Mouse (Mus musculus): ENCODE data around the gene Tmem203. TPM values are rescaled to one million over a fixed set of nuclear protein-coding genes. Genes with fewer than 3 reads are reported as not detected.

Gene Tmem203
- polyA plus RNA-seq, 1 experiment from 2014 or later, result 13.3 TPM

GRCm38 (mm10) chr2:25221331-25221772 lies 33.9 kb upstream of the Tmem203 start:
- H3K27ac ChIP-seq (replicated peaks; ENCODE audit: low read depth, low read length), result no peak overlapping the region
- no peaks in the 10 kb centered on the region for H3K27me3 ChIP-seq (ENCODE audit: control insufficient read depth, insufficient read depth, low read length)
- peaks cover 2% of the 10 kb centered on the region; the same call in 1 of the 2 replicates for H3K4me1 ChIP-seq (ENCODE audit: control insufficient read depth, insufficient read depth, low read length)
- WGBS, result 64% methylated on average over 5 of the region's 5 CpGs
- no peak overlapping the region for H3K9ac ChIP-seq (replicated peaks; ENCODE audit: low read length)
- no peaks in the 10 kb centered on the region for H3K9me3 ChIP-seq (replicated peaks; ENCODE audit: control insufficient read depth, low read length)
- DNase-seq (ENCODE audit: low spot score), result no peak
- H3K4me2 ChIP-seq (ENCODE audit: low read depth, low read length), result no peak overlapping the region
- H3K36me3 ChIP-seq (replicated peaks; ENCODE audit: control insufficient read depth, insufficient read depth, low read depth, low read length), result no peaks in the 10 kb centered on the region
- no peak for ATAC-seq (replicated peaks; ENCODE audit: insufficient number of reproducible peaks, low FRiP score, low TSS enrichment, low read depth)
- H3K4me3 ChIP-seq (ENCODE audit: low read depth, low read length), result no peak overlapping the region

GRCm38 (mm10) chr2:25223681-25224491 lies 31.4 kb upstream of the Tmem203 start:
- ATAC-seq (replicated peaks; ENCODE audit: insufficient number of reproducible peaks, low FRiP score, low TSS enrichment, low read depth), result peak; percentile 24
- Histone ChIP-seq H3K9me3 (replicated peaks; ENCODE audit: control insufficient read depth, low read length) (no peaks in the 10 kb centered on the region), H3K9ac (replicated peaks; ENCODE audit: low read length) (peak overlapping the region; percentile 75), H3K27ac (replicated peaks; ENCODE audit: low read depth, low read length) (peak overlapping the region; percentile 85), H3K36me3 (replicated peaks; ENCODE audit: control insufficient read depth, insufficient read depth, low read depth, low read length) (no peaks in the 10 kb centered on the region), H3K4me2 (ENCODE audit: low read depth, low read length) (peak overlapping the region; percentile 87), H3K4me3 (ENCODE audit: low read depth, low read length) (peak overlapping the region; percentile 78), H3K27me3 (ENCODE audit: control insufficient read depth, insufficient read depth, low read length) (no peaks in the 10 kb centered on the region), H3K4me1 (ENCODE audit: control insufficient read depth, insufficient read depth, low read length) (peaks cover 2% of the 10 kb centered on the region; the same call in 1 of the 2 replicates)
- under 1% methylated on average over 46 of the region's 53 CpGs for WGBS
- DNase-seq (ENCODE audit: low spot score), result peak; percentile 65

- DNase-seq (ENCODE audit: low spot score) (no peak), ATAC-seq (replicated peaks; ENCODE audit: insufficient number of reproducible peaks, low FRiP score, low TSS enrichment, low read depth) (no peak)
- no peaks in the 10 kb centered on the region for H3K9me3 ChIP-seq (replicated peaks; ENCODE audit: control insufficient read depth, low read length)
- H3K4me3 ChIP-seq (ENCODE audit: low read depth, low read length), result peak within 1 kb of the TSS; percentile 78
- no peaks in the 10 kb centered on the region for H3K27me3 ChIP-seq (ENCODE audit: control insufficient read depth, insufficient read depth, low read length)
- peaks cover 2% of the 10 kb centered on the region; the same call in 1 of the 2 replicates for H3K4me1 ChIP-seq (ENCODE audit: control insufficient read depth, insufficient read depth, low read length)
- H3K36me3 ChIP-seq (replicated peaks; ENCODE audit: control insufficient read depth, insufficient read depth, low read depth, low read length), result no peaks in the 10 kb centered on the region
- peak within 1 kb of the TSS; percentile 97 for H3K27ac ChIP-seq (replicated peaks; ENCODE audit: low read depth, low read length)
- 0% methylated on average over 17 of the region's 17 CpGs for WGBS
- peak within 1 kb of the TSS; percentile 75 for H3K9ac ChIP-seq (replicated peaks; ENCODE audit: low read length)
- H3K4me2 ChIP-seq (ENCODE audit: low read depth, low read length), result peak within 1 kb of the TSS; percentile 87
These were observed 30.8 kb upstream of the Tmem203 start, which contains the start of gene Tubb4b for GRCm38 (mm10) chr2:25224492-25224765. TSS of gene Tubb4b (minus strand) at chr2:25224702.

GRCm38 (mm10) chr2:25224766-25225752 lies 30.2 kb upstream of the Tmem203 start:
- 2% methylated on average over 39 of the region's 41 CpGs for WGBS
- H3K36me3 ChIP-seq (replicated peaks; ENCODE audit: control insufficient read depth, insufficient read depth, low read depth, low read length), result no peaks in the 10 kb centered on the region
- H3K4me1 ChIP-seq (ENCODE audit: control insufficient read depth, insufficient read depth, low read length), result peaks cover 2% of the 10 kb centered on the region; the same call in 1 of the 2 replicates
- H3K27ac ChIP-seq (replicated peaks; ENCODE audit: low read depth, low read length), result peak overlapping the region; percentile 97
- ATAC-seq (replicated peaks; ENCODE audit: insufficient number of reproducible peaks, low FRiP score, low TSS enrichment, low read depth), result peak; percentile 97
- H3K9ac ChIP-seq (replicated peaks; ENCODE audit: low read length), result peak overlapping the region; percentile 67
- peak overlapping the region; percentile 51 for H3K4me3 ChIP-seq (ENCODE audit: low read depth, low read length)
- peak overlapping the region; percentile 60 for H3K4me2 ChIP-seq (ENCODE audit: low read depth, low read length)
- no peaks in the 10 kb centered on the region for H3K27me3 ChIP-seq (ENCODE audit: control insufficient read depth, insufficient read depth, low read length)
- no peaks in the 10 kb centered on the region for H3K9me3 ChIP-seq (replicated peaks; ENCODE audit: control insufficient read depth, low read length)
- DNase-seq (ENCODE audit: low spot score), result peak; percentile 99

- Histone ChIP-seq H3K4me1 (ENCODE audit: control insufficient read depth, insufficient read depth, low read length) (peaks cover 2% of the 10 kb centered on the region; the same call in 1 of the 2 replicates), H3K27ac (replicated peaks; ENCODE audit: low read depth, low read length) (peak overlapping the region; percentile 97; the same call in 1 of the 2 replicates), H3K36me3 (replicated peaks; ENCODE audit: control insufficient read depth, insufficient read depth, low read depth, low read length) (no peaks in the 10 kb centered on the region), H3K9ac (replicated peaks; ENCODE audit: low read length) (no peak overlapping the region; the same call in 1 of the 2 replicates), H3K9me3 (replicated peaks; ENCODE audit: control insufficient read depth, low read length) (no peaks in the 10 kb centered on the region), H3K4me3 (ENCODE audit: low read depth, low read length) (no peak overlapping the region), H3K4me2 (ENCODE audit: low read depth, low read length) (peak overlapping the region; percentile 60), H3K27me3 (ENCODE audit: control insufficient read depth, insufficient read depth, low read length) (no peaks in the 10 kb centered on the region)
- no peak for ATAC-seq (replicated peaks; ENCODE audit: insufficient number of reproducible peaks, low FRiP score, low TSS enrichment, low read depth)
- WGBS, result 74% methylated on average over 8 of the region's 8 CpGs
- no peak for DNase-seq (ENCODE audit: low spot score)
These were observed 29.3 kb upstream of the Tmem203 start for GRCm38 (mm10) chr2:25225811-25226379.

- Histone ChIP-seq H3K9ac (replicated peaks; ENCODE audit: low read length) (no peak overlapping the region), H3K27ac (replicated peaks; ENCODE audit: low read depth, low read length) (no peak overlapping the region), H3K36me3 (replicated peaks; ENCODE audit: control insufficient read depth, insufficient read depth, low read depth, low read length) (no peaks in the 10 kb centered on the region), H3K4me2 (ENCODE audit: low read depth, low read length) (no peak overlapping the region), H3K9me3 (replicated peaks; ENCODE audit: control insufficient read depth, low read length) (no peaks in the 10 kb centered on the region), H3K4me3 (ENCODE audit: low read depth, low read length) (no peak overlapping the region), H3K4me1 (ENCODE audit: control insufficient read depth, insufficient read depth, low read length) (peaks cover 2% of the 10 kb centered on the region; the same call in 1 of the 2 replicates), H3K27me3 (ENCODE audit: control insufficient read depth, insufficient read depth, low read length) (no peaks in the 10 kb centered on the region)
- ATAC-seq (replicated peaks; ENCODE audit: insufficient number of reproducible peaks, low FRiP score, low TSS enrichment, low read depth) (no peak), DNase-seq (ENCODE audit: low spot score) (no peak)
- 81% methylated on average over 5 of the region's 5 CpGs for WGBS
These were observed 28.4 kb upstream of the Tmem203 start for GRCm38 (mm10) chr2:25226864-25227263.

GRCm38 (mm10) chr2:25227406-25227805 lies 27.8 kb upstream of the Tmem203 start:
- Histone ChIP-seq H3K9me3 (replicated peaks; ENCODE audit: control insufficient read depth, low read length) (no peaks in the 10 kb centered on the region), H3K4me1 (ENCODE audit: control insufficient read depth, insufficient read depth, low read length) (peaks cover 2% of the 10 kb centered on the region; the same call in 1 of the 2 replicates), H3K27ac (replicated peaks; ENCODE audit: low read depth, low read length) (no peak overlapping the region), H3K9ac (replicated peaks; ENCODE audit: low read length) (no peak overlapping the region), H3K4me2 (ENCODE audit: low read depth, low read length) (no peak overlapping the region), H3K4me3 (ENCODE audit: low read depth, low read length) (no peak overlapping the region), H3K27me3 (ENCODE audit: control insufficient read depth, insufficient read depth, low read length) (no peaks in the 10 kb centered on the region), H3K36me3 (replicated peaks; ENCODE audit: control insufficient read depth, insufficient read depth, low read depth, low read length) (no peaks in the 10 kb centered on the region)
- DNase-seq (ENCODE audit: low spot score), result no peak
- 88% methylated on average over 4 of the region's 4 CpGs for WGBS
- ATAC-seq (replicated peaks; ENCODE audit: insufficient number of reproducible peaks, low FRiP score, low TSS enrichment, low read depth), result no peak
